Mouse (Mus musculus) splenic B cell, adult 2 months (primary cell): ENCODE results near the gene March4.

Experiments used
- DNase-seq: peaks from one replicate; pipeline ENCODE4 v3.0.0-alpha.2; 2011; ENCODE audit warnings: low read depth, low spot score
- H3K27me3 ChIP-seq: 2 replicates; pipeline ENCODE4 v1.6.1; 2012; ENCODE audit warnings: mild to moderate bottlenecking, low read length, moderate library complexity, mixed read lengths; ENCODE audit not compliant: control insufficient read depth, poor library complexity, insufficient read depth, severe bottlenecking
- H3K36me3 ChIP-seq: 2 replicates; pipeline ENCODE4 v1.6.1; 2012; ENCODE audit warnings: mild to moderate bottlenecking, low read length, moderate library complexity, mixed read lengths; ENCODE audit not compliant: control insufficient read depth, poor library complexity, insufficient read depth, severe bottlenecking

Gene March4

GRCm38 (mm10) chr1:72439146-72439545 lies 97.6 kb downstream of the March4 start:
- Histone ChIP-seq H3K36me3 (no peaks in the 10 kb centered on the region), H3K27me3 (no peaks in the 10 kb centered on the region)
- DNase-seq = no peak

GRCm38 (mm10) chr1:72436967-72437366 lies 99.8 kb downstream of the March4 start:
- no peaks in the 10 kb centered on the region for H3K27me3 ChIP-seq
- no peaks in the 10 kb centered on the region for H3K36me3 ChIP-seq
- DNase-seq = no peak

- H3K36me3 ChIP-seq = no peaks in the 10 kb centered on the region
- DNase-seq = no peak
- no peaks in the 10 kb centered on the region for H3K27me3 ChIP-seq
Observed at GRCm38 (mm10) chr1:72434510-72434909, 102.2 kb downstream of the March4 start.

GRCm38 (mm10) chr1:72432579-72432978 lies 104.2 kb downstream of the March4 start:
- Histone ChIP-seq H3K36me3 (no peaks in the 10 kb centered on the region), H3K27me3 (no peaks in the 10 kb centered on the region)

GRCm38 (mm10) chr1:72429107-72429807 lies 107.5 kb downstream of the March4 start:
- Histone ChIP-seq H3K36me3 (no peaks in the 10 kb centered on the region), H3K27me3 (no peaks in the 10 kb centered on the region; the same call in 1 of the 2 replicates)
- DNase-seq = peak; percentile 57

More at GRCm38 (mm10) chr1:72432579-72432978, 104.2 kb downstream of the March4 start:
- no peak for DNase-seq

GRCm38 (mm10) chr1:72428526-72428925 lies 108.2 kb downstream of the March4 start:
- no peaks in the 10 kb centered on the region; the same call in 1 of the 2 replicates for H3K27me3 ChIP-seq
- no peaks in the 10 kb centered on the region for H3K36me3 ChIP-seq
- DNase-seq = peak; percentile 20

GRCm38 (mm10) chr1:72426456-72426855 lies 110.3 kb downstream of the March4 start:
- H3K27me3 ChIP-seq = no peaks in the 10 kb centered on the region; the same call in 1 of the 2 replicates
- no peak for DNase-seq
- no peaks in the 10 kb centered on the region for H3K36me3 ChIP-seq

GRCm38 (mm10) chr1:72422121-72422520 lies 114.6 kb downstream of the March4 start:
- Histone ChIP-seq H3K36me3 (no peaks in the 10 kb centered on the region), H3K27me3 (no peaks in the 10 kb centered on the region; the same call in 1 of the 2 replicates)
- no peak for DNase-seq

GRCm38 (mm10) chr1:72420220-72420619 lies 116.5 kb downstream of the March4 start:
- no peak for DNase-seq
- no peaks in the 10 kb centered on the region for H3K36me3 ChIP-seq
- no peaks in the 10 kb centered on the region for H3K27me3 ChIP-seq

- H3K27me3 ChIP-seq = no peaks in the 10 kb centered on the region
- no peak for DNase-seq
- H3K36me3 ChIP-seq = no peaks in the 10 kb centered on the region
Observed at GRCm38 (mm10) chr1:72418744-72419655, 117.7 kb downstream of the March4 start.

- H3K27me3 ChIP-seq = no peaks in the 10 kb centered on the region
- no peak for DNase-seq
Observed at GRCm38 (mm10) chr1:72414561-72415253, 122.0 kb downstream of the March4 start.

GRCm38 (mm10) chr1:72414133-72414532 lies 122.6 kb downstream of the March4 start:
- Histone ChIP-seq H3K36me3 (no peaks in the 10 kb centered on the region), H3K27me3 (no peaks in the 10 kb centered on the region)
- DNase-seq = no peak

More at GRCm38 (mm10) chr1:72414561-72415253, 122.0 kb downstream of the March4 start:
- H3K36me3 ChIP-seq = no peaks in the 10 kb centered on the region

GRCm38 (mm10) chr1:72413205-72413604 lies 123.5 kb downstream of the March4 start:
- DNase-seq = no peak
- H3K27me3 ChIP-seq = no peaks in the 10 kb centered on the region
- H3K36me3 ChIP-seq = no peaks in the 10 kb centered on the region

GRCm38 (mm10) chr1:72411108-72411507 lies 125.6 kb downstream of the March4 start:
- DNase-seq = no peak
- H3K27me3 ChIP-seq = no peaks in the 10 kb centered on the region
- H3K36me3 ChIP-seq = no peaks in the 10 kb centered on the region
